Mouse (Mus musculus): ENCODE measurements at regions not wholly inside any gene's neighbourhood (a gene's known extent, or its start where the extent isn't known, plus 50 kb on each side); places are given as distances from the start of the nearest gene placed in this dataset.

- peak overlapping the region; percentile 66 for H3K4me2 ChIP-seq (ENCODE audit: low read depth)
- TF ChIP-seq E2F4 (IDR thresholded peaks at IDR 0.05; ENCODE audit: insufficient read depth) (no peak), MYOG (IDR thresholded peaks at IDR 0.05; ENCODE audit: control insufficient read depth in 1 of 3, insufficient read depth in 1 of 3, insufficient read length in 2 of 3, low read depth in 2 of 3) (peak in 1 of 3 experiments; percentile 14)
- no peak overlapping the region for H3K4me3 ChIP-seq
- H3K79me2 ChIP-seq (ENCODE audit: control insufficient read depth, insufficient read depth), result no peaks in the 10 kb centered on the region
- no peaks in the 10 kb centered on the region for H3K27me3 ChIP-seq (ENCODE audit: control insufficient read depth, insufficient read depth, insufficient read length)
- no peak overlapping the region for H3ac ChIP-seq (ENCODE audit: control insufficient read depth, insufficient read length)
- H3K36me3 ChIP-seq (ENCODE audit: control insufficient read depth, insufficient read depth), result no peaks in the 10 kb centered on the region
Observed at GRCm38 (mm10) chr13:80951327-80951726, 68.1 kb downstream of the Arrdc3 start.

GRCm38 (mm10) chr13:80952851-80953250, 69.7 kb downstream of the Arrdc3 start:
- no peak overlapping the region for H3ac ChIP-seq (ENCODE audit: control insufficient read depth, insufficient read length)
- H3K36me3 ChIP-seq (ENCODE audit: control insufficient read depth, insufficient read depth), result no peaks in the 10 kb centered on the region
- no peak overlapping the region for H3K4me3 ChIP-seq
- no peak for TF ChIP-seq POLR2A (IDR thresholded peaks at IDR 0.05; ENCODE audit: insufficient read length, low read depth)
- no peak for TF ChIP-seq MAX (IDR thresholded peaks at IDR 0.05; ENCODE audit: low read depth)
- H3K4me2 ChIP-seq (ENCODE audit: low read depth), result no peak overlapping the region
- no peaks in the 10 kb centered on the region for H3K27me3 ChIP-seq (ENCODE audit: control insufficient read depth, insufficient read depth, insufficient read length)
- H3K79me2 ChIP-seq (ENCODE audit: control insufficient read depth, insufficient read depth), result no peaks in the 10 kb centered on the region

GRCm38 (mm10) chr13:80954059-80954645, 71.0 kb downstream of the Arrdc3 start:
- Histone ChIP-seq H3K36me3 (ENCODE audit: control insufficient read depth, insufficient read depth) (no peaks in the 10 kb centered on the region), H3K4me3 (no peak overlapping the region), H3K27me3 (ENCODE audit: control insufficient read depth, insufficient read depth, insufficient read length) (no peaks in the 10 kb centered on the region), H3ac (ENCODE audit: control insufficient read depth, insufficient read length) (no peak overlapping the region), H3K4me2 (ENCODE audit: low read depth) (no peak overlapping the region), H3K79me2 (ENCODE audit: control insufficient read depth, insufficient read depth) (no peaks in the 10 kb centered on the region)
- TF ChIP-seq POLR2AphosphoS2 (IDR thresholded peaks at IDR 0.05; ENCODE audit: insufficient read length, low read depth) (no peak), E2F4 (IDR thresholded peaks at IDR 0.05; ENCODE audit: insufficient read depth) (no peak), SRF (IDR thresholded peaks at IDR 0.05; ENCODE audit: control insufficient read depth, insufficient read length, low read depth) (no peak), TCF12 (IDR thresholded peaks at IDR 0.05; ENCODE audit: insufficient read depth, poor library complexity, severe bottlenecking) (no peak)

GRCm38 (mm10) chr13:80956966-80957365, 73.8 kb downstream of the Arrdc3 start:
- no peak overlapping the region for H3ac ChIP-seq (ENCODE audit: control insufficient read depth, insufficient read length)
- H3K79me2 ChIP-seq (ENCODE audit: control insufficient read depth, insufficient read depth), result no peaks in the 10 kb centered on the region
- no peak overlapping the region for H3K4me2 ChIP-seq (ENCODE audit: low read depth)
- H3K27me3 ChIP-seq (ENCODE audit: control insufficient read depth, insufficient read depth, insufficient read length), result no peaks in the 10 kb centered on the region
- no peaks in the 10 kb centered on the region for H3K36me3 ChIP-seq (ENCODE audit: control insufficient read depth, insufficient read depth)
- H3K4me3 ChIP-seq, result no peak overlapping the region
- TF ChIP-seq CEBPB (IDR thresholded peaks at IDR 0.05; ENCODE audit: insufficient read depth, poor library complexity, severe bottlenecking), result no peak
- no peak for TF ChIP-seq TCF12 (IDR thresholded peaks at IDR 0.05; ENCODE audit: insufficient read depth, poor library complexity, severe bottlenecking)
- TF ChIP-seq REST (IDR thresholded peaks at IDR 0.05; ENCODE audit: insufficient read depth, insufficient read length), result no peak
- no peak for TF ChIP-seq POLR2AphosphoS2 (IDR thresholded peaks at IDR 0.05; ENCODE audit: insufficient read length, low read depth)
- no peak for TF ChIP-seq MAX (IDR thresholded peaks at IDR 0.05; ENCODE audit: low read depth)
- TF ChIP-seq TCF3 (IDR thresholded peaks at IDR 0.05; ENCODE audit: insufficient read length, low read depth), result no peak

GRCm38 (mm10) chr13:80957419-80958139, 74.4 kb downstream of the Arrdc3 start:
- H3K79me2 ChIP-seq (ENCODE audit: control insufficient read depth, insufficient read depth), result no peaks in the 10 kb centered on the region
- H3K36me3 ChIP-seq (ENCODE audit: control insufficient read depth, insufficient read depth), result no peaks in the 10 kb centered on the region
- H3K27me3 ChIP-seq (ENCODE audit: control insufficient read depth, insufficient read depth, insufficient read length), result no peaks in the 10 kb centered on the region
- no peak overlapping the region for H3K4me2 ChIP-seq (ENCODE audit: low read depth)
- no peak overlapping the region for H3K4me3 ChIP-seq
- TF ChIP-seq REST (IDR thresholded peaks at IDR 0.05; ENCODE audit: insufficient read depth, insufficient read length) (no peak), MYOD1 (IDR thresholded peaks at IDR 0.05; ENCODE audit: control insufficient read depth in 1 of 3, insufficient read length in 2 of 3, low read depth in 2 of 3) (no peak), MYOG (IDR thresholded peaks at IDR 0.05; ENCODE audit: control insufficient read depth in 1 of 3, insufficient read depth in 1 of 3, insufficient read length in 2 of 3, low read depth in 2 of 3) (no peak), POLR2AphosphoS2 (IDR thresholded peaks at IDR 0.05; ENCODE audit: insufficient read length, low read depth) (no peak), TCF3 (IDR thresholded peaks at IDR 0.05; ENCODE audit: insufficient read length, low read depth) (no peak), SRF (IDR thresholded peaks at IDR 0.05; ENCODE audit: control insufficient read depth, insufficient read length, low read depth) (no peak), TCF12 (IDR thresholded peaks at IDR 0.05; ENCODE audit: insufficient read depth, poor library complexity, severe bottlenecking) (no peak), MAX (IDR thresholded peaks at IDR 0.05; ENCODE audit: low read depth) (no peak), USF1 (IDR thresholded peaks at IDR 0.05; ENCODE audit: low read depth) (no peak), POLR2A (IDR thresholded peaks at IDR 0.05; ENCODE audit: insufficient read length, low read depth) (no peak), E2F4 (IDR thresholded peaks at IDR 0.05; ENCODE audit: insufficient read depth) (no peak)
- no peak overlapping the region for H3ac ChIP-seq (ENCODE audit: control insufficient read depth, insufficient read length)
